Mouse (Mus musculus): Measurements from ENCODE around the gene Myo3b. TPM values are rescaled to one million over a fixed set of nuclear protein-coding genes. Genes with fewer than 3 reads are reported as not detected.
A peak's percentile ranks its signal among the peaks of the same experiment; 100 is the strongest.

The Myo3b gene
- total RNA-seq, 2 experiments from 2014 or later: 0.09 TPM; not detected in 1

- peak; percentile 11 for DNase-seq
Measured at GRCm38 (mm10) chr2:70278425-70279277, 239.7 kb downstream of the Myo3b start.

GRCm38 (mm10) chr2:70284109-70284508 is 245.2 kb downstream of the Myo3b start:
- no peak for DNase-seq

DNA sequence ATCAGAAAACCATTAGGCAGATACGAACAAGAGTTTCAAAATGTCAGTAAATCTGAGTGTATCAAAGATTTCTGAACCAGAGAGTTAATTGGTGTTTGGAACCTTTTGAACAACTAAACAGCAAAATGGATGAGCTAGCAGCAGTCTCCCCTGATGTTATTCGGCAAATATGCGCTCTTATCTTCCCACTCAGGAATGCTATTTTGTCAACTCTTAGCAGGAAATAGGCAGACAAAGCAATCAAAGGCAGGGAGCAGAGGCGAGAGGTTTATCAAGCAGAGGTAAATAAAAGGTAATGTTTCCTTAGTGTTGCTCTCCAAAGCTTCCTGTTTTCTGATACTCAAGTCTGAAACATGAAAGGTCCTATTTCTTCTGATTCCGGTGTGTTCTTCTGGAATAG is 252.1 kb downstream of the Myo3b start:
- DNase-seq: no peak

GRCm38 (mm10) chr2:70292776-70293175 is 253.8 kb downstream of the Myo3b start:
- no peak for DNase-seq

DNA sequence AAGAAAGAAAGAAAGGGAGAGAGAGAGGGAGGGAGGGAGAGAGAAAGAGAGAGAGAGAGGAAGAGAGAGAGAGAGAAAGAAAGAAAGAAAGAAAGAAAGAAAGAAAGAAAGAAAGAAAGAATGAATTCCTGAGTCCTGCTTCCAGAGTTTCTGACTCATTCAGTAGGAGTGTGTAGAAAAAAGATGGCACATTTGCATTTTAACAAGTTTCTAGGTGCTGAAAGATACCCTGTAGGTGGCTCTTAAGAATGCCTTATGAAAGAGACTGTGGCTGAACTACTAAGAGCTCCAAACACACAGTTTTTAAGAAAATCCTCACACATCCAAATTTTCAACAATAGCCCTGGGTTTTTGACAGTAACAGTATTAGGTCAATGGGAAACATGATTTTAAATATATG is 264.0 kb downstream of the Myo3b start:
- DNase-seq: no peak

DNA sequence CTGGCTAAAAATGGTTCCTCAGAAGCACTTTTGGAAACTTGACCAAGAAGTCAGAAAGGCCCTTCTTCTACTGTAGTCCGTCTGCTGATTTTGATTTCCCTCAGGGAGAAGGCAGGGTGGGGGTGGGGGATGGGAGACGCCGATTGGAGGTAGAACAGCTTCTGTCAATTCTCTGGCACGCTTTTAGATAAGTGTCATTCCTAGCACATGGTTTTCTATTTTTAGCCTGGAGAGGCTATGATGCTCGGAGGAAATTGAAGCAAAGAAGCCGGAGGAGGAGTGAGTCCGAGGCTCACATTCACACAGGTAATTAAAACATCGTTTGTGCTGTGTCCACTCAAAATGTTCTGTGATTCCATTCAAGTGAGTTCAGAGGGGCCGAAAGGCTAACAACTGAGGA is 276.2 kb downstream of the Myo3b start:
- no peak for DNase-seq

GRCm38 (mm10) chr2:70315734-70316133 is 276.8 kb downstream of the Myo3b start:
- no peak for DNase-seq

- no peak for DNase-seq
Measured at GRCm38 (mm10) chr2:70317850-70318249, 278.9 kb downstream of the Myo3b start.

- no peak for DNase-seq
Measured at GRCm38 (mm10) chr2:70318861-70319555, 280.1 kb downstream of the Myo3b start.

DNA sequence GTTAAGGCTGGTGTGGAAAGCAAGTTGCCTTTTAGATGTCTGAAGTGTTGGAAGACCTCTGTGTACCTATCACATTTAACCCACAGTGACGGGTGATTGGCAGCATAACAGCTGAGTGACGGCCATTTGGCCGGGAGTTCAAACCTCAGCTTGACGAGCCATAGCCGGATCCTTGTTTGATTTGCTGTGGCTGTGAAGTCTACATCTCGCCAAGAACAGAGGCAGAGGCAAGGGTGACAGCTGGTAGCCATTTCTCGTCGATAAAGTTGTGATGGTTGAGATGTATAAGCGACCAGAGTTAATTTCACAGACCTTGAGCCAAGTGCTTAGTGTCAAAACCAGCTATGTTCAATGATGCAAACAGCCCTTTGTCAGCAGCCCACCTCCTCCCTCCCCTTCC is 283.8 kb downstream of the Myo3b start:
- no peak for DNase-seq

GRCm38 (mm10) chr2:70327602-70328001 is 288.7 kb downstream of the Myo3b start:
- DNase-seq: no peak

- no peak for DNase-seq
Measured at GRCm38 (mm10) chr2:70332905-70333304, 294.0 kb downstream of the Myo3b start.

DNA sequence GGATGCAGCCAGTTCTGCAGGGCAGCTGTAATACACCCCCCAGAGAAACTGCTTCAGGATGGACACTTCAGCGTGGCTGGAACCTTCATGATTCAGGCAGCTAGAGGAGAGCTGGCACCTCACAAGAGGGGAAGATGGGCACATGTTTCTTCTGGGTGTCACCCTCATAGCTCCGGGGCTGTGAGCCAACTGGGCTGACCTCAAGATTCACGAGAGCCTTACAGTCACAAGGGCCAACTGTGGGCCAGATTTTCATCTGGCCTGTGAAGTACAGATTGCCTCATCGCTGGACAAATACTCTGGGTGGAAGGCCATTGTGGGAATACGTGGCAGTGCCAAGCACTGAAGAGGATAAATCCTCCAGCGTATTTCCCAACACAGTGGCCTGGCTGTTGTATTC is 294.6 kb downstream of the Myo3b start:
- DNase-seq: peak; percentile 33

- DNase-seq: no peak
Measured at GRCm38 (mm10) chr2:70336551-70336950, 297.6 kb downstream of the Myo3b start.

DNA sequence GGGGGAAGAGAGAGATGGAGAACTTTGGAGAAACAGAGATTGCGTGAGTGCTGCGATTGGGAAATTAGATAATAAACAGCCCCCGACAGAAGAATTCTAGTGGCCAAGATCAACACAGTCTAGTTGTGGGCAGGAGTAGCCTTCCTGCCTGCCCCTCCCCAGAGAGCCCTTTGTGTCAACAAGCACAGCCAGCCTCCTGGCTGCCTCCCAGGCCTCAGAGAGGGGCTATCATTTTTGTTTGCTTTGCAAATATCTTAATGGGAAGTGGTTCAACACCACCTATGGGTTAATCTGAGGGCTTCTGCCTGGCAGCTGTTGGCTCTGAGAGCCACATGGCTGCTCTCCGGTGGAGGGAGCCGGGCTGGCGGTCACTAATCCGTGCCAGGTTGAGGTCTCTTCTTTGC is 298.3 kb downstream of the Myo3b start:
- DNase-seq: no peak

GRCm38 (mm10) chr2:70337869-70338268 is 298.9 kb downstream of the Myo3b start:
- DNase-seq: no peak

DNA sequence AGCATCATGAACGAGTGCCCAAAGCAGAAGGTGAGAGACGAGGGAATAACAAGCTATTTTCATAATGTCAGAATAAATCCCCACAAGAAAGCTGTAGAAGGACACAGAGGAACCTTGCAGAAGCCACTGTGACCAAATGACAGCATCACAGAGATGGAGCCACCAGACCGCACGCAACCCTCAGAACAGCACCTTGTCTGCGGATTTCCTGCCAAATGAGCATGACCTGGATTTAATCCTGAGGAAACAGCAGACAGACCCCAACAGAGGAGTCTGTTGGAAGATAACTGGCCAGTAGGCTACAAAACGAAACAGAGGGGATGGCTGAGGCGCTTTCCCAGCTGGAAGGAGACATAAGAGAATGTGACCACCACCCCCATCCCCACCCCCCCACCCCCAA is 300.1 kb downstream of the Myo3b start:
- DNase-seq: no peak

- no peak for DNase-seq
Measured at GRCm38 (mm10) chr2:70339501-70339900, 300.6 kb downstream of the Myo3b start.

- DNase-seq: no peak
Measured at GRCm38 (mm10) chr2:70340224-70340623, 301.3 kb downstream of the Myo3b start.

GRCm38 (mm10) chr2:70345126-70345525 is 306.2 kb downstream of the Myo3b start:
- no peak for DNase-seq

- no peak for DNase-seq
Measured at GRCm38 (mm10) chr2:70347511-70347910, 308.6 kb downstream of the Myo3b start.

GRCm38 (mm10) chr2:70348793-70349553 is 310.0 kb downstream of the Myo3b start:
- DNase-seq: no peak
